Mouse (Mus musculus) E14TG2a.4 (cell line): ENCODE measurements around the gene Emsy.

Experiments used
- H3K27me3 ChIP-seq: 2 replicates; pipeline ENCODE4 v1.6.1; 2014; ENCODE audit warnings: low read length, control low read depth; ENCODE audit not compliant: insufficient read depth
- H3K36me3 ChIP-seq: 2 replicates; pipeline ENCODE4 v1.6.1; 2014; ENCODE audit warnings: low read length, control low read depth; ENCODE audit not compliant: insufficient read depth
- H3K4me1 ChIP-seq: replicated peaks from 2 replicates; pipeline ENCODE4 v1.6.1; 2014; ENCODE audit warnings: low read depth, low read length, control low read depth
- H3K4me3 ChIP-seq: replicated peaks from 2 replicates; pipeline ENCODE4 v1.5.1; 2014; ENCODE audit warnings: mild to moderate bottlenecking, low read length
- H3K9me3 ChIP-seq: 2 replicates; pipeline ENCODE4 v1.6.1; 2014; ENCODE audit warnings: low read length, control low read depth
- CTCF ChIP-seq: conservative IDR thresholded peaks from 2 replicates; pipeline ENCODE4 v1.5.1; 2014; ENCODE audit warnings: low read length
- NANOG ChIP-seq: IDR thresholded peaks from 2 replicates; pipeline ENCODE4 v1.6.1; 2014; ENCODE audit warnings: borderline replicate concordance, low read length, mixed read lengths
- POU5F1 ChIP-seq: IDR thresholded peaks from 2 replicates; pipeline ENCODE4 v1.6.1; 2014; ENCODE audit warnings: low read length, borderline replicate concordance

The Emsy gene

GRCm38 (mm10) chr7:98674344-98674743, 17.8 kb upstream of the Emsy start:
- no peaks in the 10 kb centered on the region for H3K9me3 ChIP-seq
- H3K4me3 ChIP-seq: no peak overlapping the region
- no peaks in the 10 kb centered on the region for H3K36me3 ChIP-seq
- no peak for TF ChIP-seq POU5F1
- no peak for TF ChIP-seq CTCF
- no peak for TF ChIP-seq NANOG
- no peaks in the 10 kb centered on the region for H3K4me1 ChIP-seq
- H3K27me3 ChIP-seq: peaks cover 11% of the 10 kb centered on the region; the same call in 1 of the 2 replicates

GRCm38 (mm10) chr7:98672241-98672955, 15.8 kb upstream of the Emsy start:
- no peak overlapping the region for H3K4me3 ChIP-seq
- no peak for TF ChIP-seq CTCF
- TF ChIP-seq POU5F1: no peak
- no peak for TF ChIP-seq NANOG

GRCm38 (mm10) chr7:98671416-98671815, 14.8 kb upstream of the Emsy start:
- Histone ChIP-seq H3K9me3 (no peaks in the 10 kb centered on the region), H3K27me3 (peaks cover 9% of the 10 kb centered on the region; the same call in 1 of the 2 replicates), H3K4me1 (no peaks in the 10 kb centered on the region), H3K4me3 (no peak overlapping the region), H3K36me3 (no peaks in the 10 kb centered on the region)
- TF ChIP-seq CTCF (no peak), NANOG (no peak), POU5F1 (no peak)

More at GRCm38 (mm10) chr7:98672241-98672955, 15.8 kb upstream of the Emsy start:
- no peaks in the 10 kb centered on the region for H3K36me3 ChIP-seq
- no peaks in the 10 kb centered on the region for H3K9me3 ChIP-seq
- H3K4me1 ChIP-seq: no peaks in the 10 kb centered on the region
- peaks cover 9% of the 10 kb centered on the region; the same call in 1 of the 2 replicates for H3K27me3 ChIP-seq

- Histone ChIP-seq H3K4me1 (no peaks in the 10 kb centered on the region), H3K36me3 (no peaks in the 10 kb centered on the region), H3K27me3 (peaks cover 8% of the 10 kb centered on the region; the same call in 1 of the 2 replicates), H3K4me3 (no peak overlapping the region), H3K9me3 (no peaks in the 10 kb centered on the region)
- TF ChIP-seq POU5F1 (no peak), NANOG (no peak), CTCF (no peak)
Observed at GRCm38 (mm10) chr7:98670831-98671230, 14.2 kb upstream of the Emsy start.

GRCm38 (mm10) chr7:98667956-98668746, 11.6 kb upstream of the Emsy start:
- TF ChIP-seq CTCF (no peak), POU5F1 (no peak), NANOG (no peak)
- H3K9me3 ChIP-seq: no peaks in the 10 kb centered on the region
- no peaks in the 10 kb centered on the region for H3K36me3 ChIP-seq
- peaks cover 4% of the 10 kb centered on the region; the same call in 1 of the 2 replicates for H3K27me3 ChIP-seq
- no peak overlapping the region for H3K4me3 ChIP-seq
- H3K4me1 ChIP-seq: no peaks in the 10 kb centered on the region

- Histone ChIP-seq H3K4me3 (no peak overlapping the region), H3K27me3 (no peaks in the 10 kb centered on the region), H3K36me3 (peaks cover under 1% of the 10 kb centered on the region; the same call in 1 of the 2 replicates), H3K4me1 (no peaks in the 10 kb centered on the region), H3K9me3 (no peaks in the 10 kb centered on the region)
- no peak for TF ChIP-seq CTCF
- TF ChIP-seq NANOG: no peak
- no peak for TF ChIP-seq POU5F1
Observed at GRCm38 (mm10) chr7:98665726-98666125, 9.1 kb upstream of the Emsy start.

- no peaks in the 10 kb centered on the region for H3K27me3 ChIP-seq
- H3K4me1 ChIP-seq: no peaks in the 10 kb centered on the region
- H3K9me3 ChIP-seq: no peaks in the 10 kb centered on the region
- no peak for TF ChIP-seq NANOG
- H3K4me3 ChIP-seq: no peak overlapping the region
- peaks cover 6% of the 10 kb centered on the region; the same call in 1 of the 2 replicates for H3K36me3 ChIP-seq
Observed at GRCm38 (mm10) chr7:98665166-98665565, 8.6 kb upstream of the Emsy start.

GRCm38 (mm10) chr7:98655681-98656530, 677 bp downstream of the Emsy start:
- Histone ChIP-seq H3K36me3 (peaks cover 57% of the 10 kb centered on the region), H3K9me3 (no peaks in the 10 kb centered on the region), H3K4me1 (peaks cover 24% of the 10 kb centered on the region), H3K4me3 (peak overlapping the region; percentile 100), H3K27me3 (no peaks in the 10 kb centered on the region)
- TF ChIP-seq NANOG: no peak
- TF ChIP-seq POU5F1: no peak
- no peak for TF ChIP-seq CTCF
